Mouse (Mus musculus): Measurements from ENCODE around the gene Hmx1.

Hmx1 gene

DNA sequence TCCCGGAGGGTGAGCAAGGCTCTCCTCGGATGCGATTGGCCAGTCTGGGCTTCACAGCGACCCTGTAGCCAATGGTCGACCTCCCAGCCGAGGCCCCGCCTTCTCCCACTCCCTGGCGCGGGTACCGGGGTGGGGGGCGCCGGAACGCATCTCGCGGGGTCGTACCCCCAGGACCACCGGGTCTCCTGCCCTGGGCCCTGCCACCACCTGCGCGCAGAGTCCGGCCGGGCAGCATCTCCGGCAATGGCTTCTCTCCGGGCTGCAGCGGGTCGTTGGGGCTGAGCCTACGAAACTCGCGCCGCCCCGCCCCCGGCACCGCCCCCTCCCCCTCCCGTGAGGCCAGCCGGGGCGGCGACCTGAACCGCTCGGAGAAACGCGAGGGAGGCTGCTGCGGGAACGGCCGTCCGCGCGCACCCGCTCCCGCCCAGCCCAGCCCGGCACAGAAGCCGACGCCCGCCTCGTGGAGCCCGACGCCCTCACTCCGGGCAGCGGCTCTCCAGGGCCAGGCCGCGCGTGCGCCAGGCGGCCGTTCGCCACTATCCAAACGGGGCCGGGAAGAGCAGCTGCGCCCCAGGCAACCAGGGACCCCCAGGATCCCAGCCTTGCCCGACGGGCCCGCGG, at the start of gene Hmx1:
Hmx1 (plus strand) TSS at position 618 of the 621 bp plus-strand sequence.
- DNase-seq (ENCODE audit: low spot score in 2 of 2) = no peak

DNA sequence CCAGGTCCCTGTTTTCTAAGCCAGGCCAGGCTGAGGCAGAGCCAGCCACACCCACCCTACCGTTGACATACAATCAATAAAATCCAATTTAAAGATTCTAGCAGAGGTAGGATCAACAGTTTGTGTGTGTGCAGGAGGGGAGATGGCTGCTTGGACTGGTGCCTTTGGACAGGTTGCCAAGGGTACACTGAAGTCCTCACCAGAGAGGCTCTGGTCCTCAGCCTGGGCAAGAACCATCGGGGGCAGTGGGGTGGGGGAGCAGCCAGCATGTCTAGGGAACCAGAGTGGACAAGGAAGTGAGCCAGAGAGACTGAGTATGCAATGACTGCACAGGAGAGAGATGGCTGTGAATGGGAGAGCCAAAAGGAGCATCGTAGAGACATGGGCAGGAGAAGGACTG, 43.8 kb upstream of the Hmx1 start:
- DNase-seq (ENCODE audit: low spot score in 2 of 2) = no peak

DNA sequence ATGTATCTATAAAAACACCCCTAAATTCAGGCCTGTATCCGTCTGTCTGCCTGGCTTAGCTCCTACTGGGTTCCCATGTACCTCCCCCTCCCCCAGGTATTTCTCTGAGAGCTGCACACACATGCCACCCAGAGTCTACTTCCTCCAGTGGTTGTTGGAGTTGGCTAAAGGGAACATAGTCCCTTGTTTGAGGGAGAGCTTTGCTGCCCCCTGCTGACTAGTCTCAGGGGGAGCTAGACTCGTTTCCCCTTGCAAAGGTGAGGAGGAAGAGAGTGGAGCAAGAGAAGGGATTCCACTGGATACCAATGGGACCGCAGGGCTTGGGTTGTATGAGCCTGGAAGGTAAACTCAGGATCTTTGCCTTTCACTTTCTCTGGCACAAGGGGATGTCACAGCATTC, 40.1 kb upstream of the Hmx1 start:
- peak; percentile 42 to 66 for DNase-seq (ENCODE audit: low spot score in 2 of 2)

DNA sequence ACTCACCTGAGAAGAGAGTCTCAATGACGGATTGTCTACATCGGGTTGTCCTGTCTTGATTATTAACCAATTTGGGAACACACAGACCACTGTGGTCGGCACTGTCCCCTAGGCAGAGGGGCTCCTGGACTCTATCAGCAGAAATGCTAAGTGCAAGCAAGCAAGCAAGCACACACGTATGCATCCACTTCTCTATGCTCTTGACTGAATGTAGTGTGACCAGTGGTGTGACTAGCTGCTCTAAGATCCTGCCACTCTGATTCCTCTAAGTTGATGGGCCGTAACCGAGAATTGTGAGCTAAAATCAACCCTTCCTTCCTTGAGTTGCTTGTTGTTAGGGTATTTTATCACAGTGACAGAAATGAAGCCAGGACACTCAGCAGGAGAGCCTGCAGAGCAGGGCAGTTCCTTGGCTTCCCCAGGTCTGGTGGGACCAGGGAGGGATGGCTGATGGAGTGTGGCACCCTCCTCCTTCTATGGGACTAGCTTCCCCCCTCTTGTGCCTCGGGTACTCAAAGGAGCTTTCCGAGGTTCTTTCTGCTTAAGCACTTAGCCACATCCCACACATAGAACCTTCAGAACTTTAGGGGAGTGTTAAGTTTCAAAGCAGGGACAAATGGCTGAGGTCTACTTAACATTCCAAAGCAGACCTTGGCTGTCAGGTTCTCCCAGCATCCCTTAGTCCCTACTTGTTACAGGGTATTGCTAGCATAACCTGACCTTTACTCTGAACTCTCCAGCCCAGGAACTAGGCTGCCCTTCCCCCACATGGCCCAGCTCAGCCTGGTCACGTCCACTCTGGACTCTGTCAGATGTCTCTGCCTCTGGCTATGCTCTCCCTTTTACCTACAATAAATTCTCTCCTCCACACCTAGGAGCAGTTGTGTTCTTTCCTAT, 31.1 kb upstream of the Hmx1 start:
- no peak for DNase-seq (ENCODE audit: low spot score in 2 of 2)

DNA sequence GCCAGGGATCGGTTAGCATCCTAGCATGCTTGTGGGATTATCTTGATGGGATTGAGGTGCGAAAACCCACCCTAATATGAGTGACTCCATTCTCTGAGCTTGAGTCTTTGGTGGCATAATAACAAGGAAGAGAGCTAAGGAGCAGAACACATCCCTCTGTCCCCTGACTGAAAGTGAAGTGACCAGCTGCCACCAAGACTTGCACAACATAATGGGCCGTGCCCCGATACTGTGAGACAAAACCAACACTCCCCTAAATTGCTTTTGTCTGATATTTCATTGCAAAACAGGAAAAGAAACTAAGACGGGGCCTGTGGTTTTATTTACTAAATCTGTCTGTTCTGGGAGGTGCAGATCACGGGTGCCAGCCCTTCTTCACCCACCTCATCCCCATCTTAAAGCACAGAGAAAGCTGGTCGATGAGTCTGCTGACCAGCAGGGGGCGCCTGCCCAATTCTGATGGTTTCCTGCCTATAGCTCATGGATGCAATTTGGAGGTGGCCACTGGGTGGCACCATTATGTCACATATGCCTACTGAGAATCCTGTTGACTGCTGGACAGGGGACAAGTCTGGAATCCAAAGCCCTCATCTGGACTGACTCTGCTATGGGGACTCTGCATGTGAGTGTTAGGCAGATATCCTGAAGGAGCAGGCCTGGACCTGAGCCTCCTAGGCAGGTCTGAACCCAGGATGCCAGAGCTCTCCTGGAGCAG, 27.2 kb upstream of the Hmx1 start:
- DNase-seq (ENCODE audit: low spot score in 2 of 2) = peak; percentile 87 to 88

DNA sequence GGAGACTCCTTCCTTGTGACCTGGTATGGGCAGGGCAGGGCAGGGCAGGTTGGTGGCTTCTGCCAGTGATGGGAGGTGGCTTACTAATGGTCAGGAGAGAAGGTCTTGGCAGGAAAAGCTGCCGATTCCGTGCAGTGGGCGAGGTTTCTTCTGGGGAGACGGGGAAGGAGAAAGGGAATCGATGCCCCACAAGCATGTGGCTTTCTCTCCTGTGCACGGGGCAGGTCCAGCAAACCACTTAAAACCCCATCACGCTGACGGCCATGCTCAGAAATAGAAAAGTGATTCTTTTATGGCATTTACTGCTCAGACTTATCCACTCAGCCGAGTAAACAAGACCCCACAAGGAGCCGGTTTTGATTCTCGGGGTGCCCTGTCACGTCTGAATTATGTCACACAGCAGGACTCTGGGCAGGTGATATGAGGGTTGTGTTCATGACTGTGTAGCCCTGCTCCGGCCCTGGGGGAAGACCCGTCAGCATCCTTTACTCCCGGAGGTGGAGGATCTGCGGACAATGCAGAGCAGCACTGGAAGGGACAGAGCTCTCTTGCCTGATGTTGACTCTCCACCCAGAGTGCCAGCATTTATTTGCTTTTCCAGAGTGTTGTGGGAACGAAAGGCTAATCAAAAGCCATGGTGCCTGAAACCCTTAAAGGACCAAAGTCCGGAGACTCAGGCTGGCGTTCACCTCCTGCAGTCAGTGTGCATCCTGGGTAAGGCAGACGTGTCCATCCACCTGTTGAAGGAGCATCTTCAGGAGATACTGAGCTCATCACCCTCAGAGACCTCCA, 22.5 kb upstream of the Hmx1 start:
- no peak for DNase-seq (ENCODE audit: low spot score in 2 of 2)

DNA sequence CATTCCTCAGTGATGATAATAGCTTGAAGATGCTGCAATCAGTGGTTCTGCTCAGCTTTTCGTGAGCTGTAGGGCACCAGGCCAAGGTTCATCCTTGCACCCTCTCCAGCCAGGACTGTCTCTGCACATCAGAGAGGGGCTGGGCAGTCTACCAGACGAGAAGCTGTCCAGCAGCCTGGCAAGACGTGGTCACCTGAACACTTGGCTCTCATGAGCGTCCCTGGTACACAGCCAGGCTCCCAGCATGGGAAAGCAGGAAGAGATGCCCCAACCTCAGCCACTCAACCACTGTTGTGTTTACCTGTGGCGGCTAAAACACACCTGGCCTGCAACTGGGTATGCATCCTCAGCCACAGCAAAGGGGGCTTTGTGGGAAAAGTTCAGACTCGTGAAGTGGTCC, 20.0 kb upstream of the Hmx1 start:
- DNase-seq (ENCODE audit: low spot score in 2 of 2) = no peak

DNA sequence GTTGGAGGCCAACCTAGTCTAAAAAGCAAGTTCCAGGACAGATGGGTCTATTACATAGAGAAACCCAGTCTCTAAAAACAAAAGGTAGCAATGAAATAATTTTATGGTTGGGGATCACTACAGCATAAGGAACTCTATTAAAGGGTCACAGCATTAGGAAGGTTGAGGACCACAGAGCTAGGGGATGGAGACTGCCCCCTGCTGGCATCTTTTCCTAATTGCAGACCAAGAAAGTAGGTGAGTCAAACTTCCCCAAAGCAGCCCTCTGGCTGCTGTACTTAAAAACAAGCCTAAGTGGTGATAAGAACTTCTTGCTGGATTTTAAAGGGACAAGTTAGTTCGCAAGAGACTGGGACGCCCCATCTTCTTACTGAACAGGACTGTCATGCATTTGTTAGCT, 9.8 kb upstream of the Hmx1 start:
- no peak for DNase-seq (ENCODE audit: low spot score in 2 of 2)

DNA sequence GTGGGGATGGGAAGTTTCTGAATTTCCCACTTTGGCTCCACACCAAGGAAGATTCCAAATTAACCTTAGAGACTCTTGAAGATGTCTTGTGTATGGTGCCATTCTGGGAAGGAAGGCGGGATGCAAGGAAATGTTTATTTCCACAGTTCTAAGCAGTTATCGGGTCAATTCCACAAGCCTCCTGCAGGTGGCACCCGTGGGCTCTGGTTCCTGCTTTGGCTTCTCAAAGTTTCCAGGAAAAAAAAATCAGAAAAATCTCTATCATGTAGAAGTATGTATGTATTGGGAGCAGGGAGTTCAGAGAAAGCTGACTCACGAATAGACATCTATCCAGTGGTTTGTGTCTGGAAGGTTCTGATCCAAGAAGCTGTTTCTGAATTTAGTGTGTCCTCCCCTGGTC, 9.1 kb upstream of the Hmx1 start:
- peak; percentile 5 to 12 for DNase-seq (ENCODE audit: low spot score in 2 of 2)

DNA sequence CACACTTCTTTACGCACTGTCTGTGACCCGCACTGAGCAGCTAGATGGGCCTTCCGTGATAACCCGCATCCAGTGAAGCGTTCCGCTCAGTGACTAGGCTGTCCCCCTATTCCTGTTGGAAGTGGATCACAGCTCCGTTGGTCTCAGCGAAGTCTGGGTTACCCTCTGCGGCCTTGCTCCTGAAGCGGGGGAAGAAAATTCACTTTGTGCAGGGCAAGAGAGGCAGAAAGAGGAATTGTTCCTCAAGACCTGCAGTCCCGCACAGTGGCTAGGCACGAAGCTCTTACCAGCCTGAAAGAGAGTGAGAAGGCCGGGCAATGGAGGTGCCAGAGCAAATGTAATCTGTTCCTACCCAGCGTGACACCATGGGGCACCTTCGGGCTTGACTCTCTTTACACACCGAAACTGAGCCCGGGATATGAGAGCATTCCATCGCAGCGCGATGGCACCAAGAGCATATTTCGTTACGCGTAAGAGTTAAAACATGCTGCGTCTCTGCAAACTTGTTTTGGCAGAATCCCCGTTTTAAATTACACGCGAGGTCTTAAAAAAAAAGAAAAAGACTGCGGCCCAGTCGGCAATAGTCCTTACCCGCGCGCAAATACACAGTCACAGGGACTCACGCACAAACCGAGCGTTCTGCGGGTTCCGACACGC, 946 bp upstream of the Hmx1 start:
- DNase-seq (ENCODE audit: low spot score in 2 of 2) = no peak

DNA sequence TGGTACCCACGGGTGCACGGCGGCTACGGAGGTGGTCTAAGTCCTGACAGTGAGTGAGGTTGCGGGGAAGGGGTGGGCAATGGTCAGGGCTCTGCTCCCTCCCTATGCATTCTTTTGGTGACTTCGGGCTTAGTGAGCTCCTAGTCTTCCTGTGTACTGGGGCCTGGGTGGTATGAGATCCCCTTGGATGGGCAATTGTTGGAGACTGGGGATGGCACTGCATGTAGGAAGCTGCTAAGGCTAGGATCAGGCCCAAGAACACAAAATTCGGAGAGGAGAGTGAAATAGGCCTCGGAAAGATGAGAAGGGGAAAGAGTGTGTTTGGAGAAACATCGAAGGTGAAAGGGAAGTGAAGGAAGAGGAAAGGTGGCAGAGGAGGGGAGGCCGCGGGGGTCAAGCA, 533 bp downstream of the Hmx1 start:
- no peak for DNase-seq (ENCODE audit: low spot score in 2 of 2)

DNA sequence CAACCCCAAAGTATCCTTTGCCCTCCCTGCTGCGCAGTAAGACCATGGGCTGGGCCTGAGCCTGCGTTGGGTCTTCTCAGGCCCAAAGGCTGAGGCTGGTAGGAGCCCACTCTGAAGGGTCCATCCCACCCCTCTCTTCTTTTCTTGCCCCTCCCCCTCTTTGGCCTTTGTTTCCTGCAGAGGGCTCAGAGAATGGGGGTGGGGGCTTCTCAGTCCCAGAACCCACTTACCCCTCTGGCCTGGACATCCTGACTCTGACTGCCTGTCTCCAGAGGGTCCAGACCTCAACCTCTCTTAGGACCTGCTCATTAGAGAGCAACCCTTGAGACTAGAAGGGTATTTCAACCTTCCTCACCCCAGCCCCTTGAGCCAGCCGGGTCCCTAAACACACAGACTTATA, 1.0 kb downstream of the Hmx1 start:
- no peak for DNase-seq (ENCODE audit: low spot score in 2 of 2)

DNA sequence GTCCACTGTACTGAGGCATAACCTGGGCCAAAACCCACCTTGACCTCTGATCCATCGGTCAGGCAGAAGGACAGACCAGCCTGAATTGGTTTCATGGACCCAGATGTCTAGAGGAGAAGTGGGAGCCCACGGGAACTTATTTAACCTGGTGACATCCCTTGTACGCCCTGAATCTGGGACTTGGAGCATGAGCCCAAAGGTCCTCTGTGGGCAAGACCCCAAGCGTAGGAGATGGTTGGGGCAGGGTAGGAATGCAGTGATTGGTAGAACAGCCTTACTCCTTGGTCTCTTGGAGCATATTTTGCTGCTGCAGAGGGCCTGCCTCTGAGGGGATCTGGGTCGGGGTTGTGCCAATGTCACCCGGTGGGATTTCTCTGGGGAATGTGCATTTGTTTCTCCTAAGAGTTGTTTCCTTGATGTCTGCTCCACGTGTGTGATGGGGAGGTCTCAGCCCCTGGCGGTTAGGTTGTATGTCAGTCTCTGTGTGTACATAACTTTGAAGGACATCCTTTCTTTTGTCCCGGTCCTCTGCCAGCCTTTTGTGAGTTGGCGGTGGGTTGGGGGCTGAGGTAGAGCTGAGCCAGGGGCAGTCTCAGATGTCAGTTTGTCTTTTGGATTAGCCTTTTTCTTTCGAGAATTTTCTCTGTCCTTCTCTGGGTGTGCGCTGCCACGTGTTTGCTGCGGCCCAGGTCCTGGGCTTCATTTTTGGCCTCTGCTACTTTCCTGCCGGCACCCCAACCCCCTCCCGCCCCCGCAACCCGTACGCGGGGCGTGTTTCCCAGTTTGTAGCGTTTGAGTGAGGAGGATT, 2.1 kb downstream of the Hmx1 start:
- no peak for DNase-seq (ENCODE audit: low spot score in 2 of 2)

DNA sequence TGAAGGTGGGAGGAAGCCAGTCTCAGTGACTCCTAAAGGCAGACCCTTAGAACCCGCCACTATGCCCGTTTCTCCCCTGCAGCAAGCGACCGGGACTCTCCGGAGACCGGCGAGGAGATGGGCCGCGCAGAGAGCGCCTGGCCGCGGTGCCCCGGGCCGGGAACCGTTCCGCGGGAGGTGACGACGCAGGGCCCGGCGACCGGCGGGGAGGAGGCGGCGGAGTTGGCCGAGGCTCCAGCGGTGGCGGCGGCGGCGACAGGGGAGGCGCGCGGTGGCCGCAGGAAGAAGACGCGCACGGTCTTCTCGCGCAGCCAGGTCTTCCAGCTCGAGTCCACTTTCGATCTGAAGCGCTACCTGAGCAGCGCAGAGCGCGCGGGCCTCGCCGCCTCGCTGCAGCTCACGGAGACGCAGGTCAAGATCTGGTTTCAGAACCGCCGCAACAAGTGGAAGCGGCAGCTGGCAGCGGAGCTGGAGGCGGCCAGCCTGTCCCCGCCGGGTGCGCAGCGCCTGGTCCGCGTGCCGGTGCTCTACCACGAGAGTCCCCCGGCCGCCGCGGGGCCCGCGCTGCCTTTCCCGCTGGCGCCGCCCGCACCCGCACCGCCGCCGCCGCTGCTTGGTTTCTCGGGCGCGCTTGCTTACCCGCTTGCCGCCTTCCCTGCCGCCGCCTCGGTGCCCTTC, 2.9 kb downstream of the Hmx1 start:
- no peak for DNase-seq (ENCODE audit: low spot score in 2 of 2)

DNA sequence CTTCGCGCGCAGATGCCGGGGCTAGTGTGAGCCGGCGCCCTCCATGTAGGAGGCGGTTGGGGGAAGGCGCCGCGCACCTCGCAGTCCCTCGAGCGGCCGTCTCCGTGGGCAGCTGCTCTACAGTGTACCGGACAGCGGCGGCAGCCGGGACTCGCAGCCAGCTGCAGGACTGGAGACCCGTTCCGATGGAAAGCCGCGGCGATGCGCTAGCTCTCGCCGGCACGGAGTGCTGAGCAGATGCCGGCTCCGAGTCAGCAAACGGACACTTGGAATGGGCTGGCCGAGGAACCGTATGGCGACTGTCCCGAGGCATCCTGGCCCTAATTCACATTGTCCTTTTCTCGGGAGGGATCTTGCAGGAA, 3.4 kb downstream of the Hmx1 start:
- DNase-seq (ENCODE audit: low spot score in 2 of 2) = no peak

DNA sequence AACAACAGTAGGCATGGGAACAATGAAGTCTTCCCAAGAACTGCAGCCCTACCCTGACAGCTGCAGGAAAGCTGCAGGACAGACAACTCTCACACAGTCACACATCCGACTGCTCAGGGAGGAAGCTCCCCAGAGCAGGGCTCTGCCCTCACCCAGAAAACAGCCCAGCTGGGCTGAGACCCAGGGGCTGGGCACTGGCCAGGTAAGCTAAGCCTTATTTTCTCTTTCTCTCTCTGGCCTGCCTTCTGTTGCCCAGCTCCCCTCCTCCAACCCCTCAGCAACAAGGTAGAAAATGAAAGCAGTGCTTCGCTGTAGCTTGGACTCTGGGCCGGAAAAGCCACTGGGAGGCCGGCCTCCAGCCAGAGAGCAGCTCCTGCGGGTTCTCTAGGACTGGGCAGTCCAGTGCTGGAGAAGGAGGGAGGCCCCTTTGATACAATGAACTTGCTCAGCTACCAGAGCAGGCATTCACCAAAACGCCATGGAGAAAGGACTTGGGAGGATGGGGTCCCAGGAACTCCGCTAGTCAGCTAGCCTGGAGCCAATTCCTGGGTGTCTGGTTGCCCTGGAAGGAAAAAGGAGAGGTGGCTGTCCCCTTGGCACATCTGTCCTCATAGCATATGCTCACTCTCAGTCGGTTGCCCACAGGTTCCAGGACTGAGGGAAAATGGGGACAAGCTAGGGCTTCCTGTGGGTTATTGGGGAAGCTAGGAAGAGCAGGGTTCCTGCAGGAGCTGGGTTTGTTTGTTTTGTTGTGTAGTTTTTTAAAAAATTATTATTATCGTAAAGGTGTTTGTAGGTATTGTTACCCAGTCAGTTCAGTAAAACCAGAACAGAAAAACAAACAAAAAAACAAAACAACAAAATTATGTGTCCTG, 6.9 kb downstream of the Hmx1 start:
- no peak for DNase-seq (ENCODE audit: low spot score in 2 of 2)

DNA sequence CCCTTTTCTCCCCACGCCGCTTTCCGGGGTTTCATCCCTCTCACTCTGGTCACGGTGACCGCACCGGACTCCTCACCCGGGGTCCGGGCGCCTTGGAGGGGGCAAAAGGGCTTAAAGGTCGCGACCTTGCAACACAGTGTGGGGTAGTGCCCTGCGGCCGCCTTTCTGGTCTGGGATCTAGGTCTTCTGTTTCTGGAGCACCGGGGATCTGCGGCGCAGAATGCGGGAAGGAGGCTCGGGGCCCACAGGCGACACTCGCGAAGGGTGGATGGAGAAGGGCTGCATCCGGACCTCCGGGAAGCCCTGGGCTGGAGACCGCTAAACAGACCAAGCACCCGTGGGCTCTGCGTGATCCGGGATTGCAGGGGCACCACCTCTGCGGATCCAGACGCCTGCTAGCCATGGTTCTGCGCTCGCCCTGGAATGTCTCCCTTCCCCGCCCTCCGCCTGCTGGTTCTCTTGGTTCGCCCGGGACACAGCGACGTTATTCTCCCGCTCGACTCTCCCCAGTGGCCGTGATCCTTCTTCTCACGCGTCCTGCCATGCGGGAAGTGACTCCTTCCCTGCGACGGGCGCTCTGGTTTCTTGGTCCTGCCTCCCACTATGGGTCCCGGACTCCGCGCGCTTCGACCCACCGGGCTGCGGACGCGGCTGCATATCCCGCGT, 8.2 kb downstream of the Hmx1 start:
- DNase-seq (ENCODE audit: low spot score in 2 of 2) = no peak

DNA sequence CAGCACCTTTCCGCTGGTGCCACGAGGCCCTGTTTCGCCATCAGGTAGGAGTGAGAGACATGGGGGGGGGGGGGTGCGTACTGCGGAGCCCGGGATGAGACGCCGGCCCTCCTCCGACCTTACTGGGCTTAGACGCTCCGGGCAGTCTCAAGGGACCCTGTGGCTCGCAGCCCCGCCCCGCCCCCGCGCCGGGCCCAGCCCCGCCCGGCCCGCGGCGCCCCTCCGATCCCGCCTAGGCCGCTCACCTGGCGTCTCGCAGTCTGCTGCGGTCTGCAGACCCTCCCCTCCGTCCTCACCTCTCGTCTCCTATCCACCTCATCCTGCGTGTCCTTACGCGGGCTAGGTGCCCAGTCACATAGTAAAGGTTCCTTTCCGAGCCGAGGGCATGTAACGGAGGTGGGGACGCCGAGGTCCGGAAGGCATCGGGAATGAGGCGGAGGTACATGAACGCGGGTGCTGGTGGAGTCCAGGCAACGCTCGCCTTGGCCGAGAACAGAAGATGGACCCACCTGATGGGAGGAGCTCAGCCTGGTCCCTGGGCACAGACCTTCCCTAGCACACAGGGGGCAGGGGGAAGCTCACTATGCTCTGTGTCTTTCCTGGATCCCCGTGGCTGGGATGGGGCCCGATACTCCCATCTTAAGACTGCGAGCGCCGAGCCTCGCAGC, 8.9 kb downstream of the Hmx1 start:
- DNase-seq (ENCODE audit: low spot score in 2 of 2) = no peak
